Mouse (Mus musculus) erythroblast, embryonic 14.5 days (primary cell): ENCODE data around the gene Zfp593.

Experiments
- GATA1 ChIP-seq: IDR thresholded peaks from 2 replicates; pipeline ENCODE4 v1.6.1; 2012; ENCODE audit warnings: low read length, inconsistent platforms, mixed read lengths
- TAL1 ChIP-seq: IDR thresholded peaks from 3 replicates; pipeline ENCODE4 v1.6.1; 2012; ENCODE audit warnings: low read length, inconsistent platforms, mixed read lengths

- TF ChIP-seq GATA1 (no peak), TAL1 (no peak)
Measured at GRCm38 (mm10) chr4:134234876-134235275, 10.5 kb downstream of the Zfp593 start.
